Mouse (Mus musculus) G1E (cell line): ENCODE results near the gene Rps5.
"Not testable (repeated sequence)": the region's sequence is repeated elsewhere in the genome, so short reads cannot be mapped to it uniquely, and the experiment has no call there.

ENCODE experiments used
- CTCF ChIP-seq: IDR thresholded peaks from 2 replicates; pipeline ENCODE4 v1.5.1; 2012; ENCODE audit warnings: low read depth, low read length, inconsistent platforms, mixed read lengths
- POLR2AphosphoS5 ChIP-seq: IDR thresholded peaks from 2 replicates; pipeline ENCODE4 v1.6.1; 2012; ENCODE audit warnings: low read depth, low read length, inconsistent platforms; ENCODE audit not compliant: insufficient replicate concordance
- TAL1 ChIP-seq: conservative IDR thresholded peaks from 2 replicates; pipeline ENCODE4 v1.6.1; 2012; ENCODE audit warnings: low read depth, low read length, inconsistent platforms, mixed read lengths

DNA sequence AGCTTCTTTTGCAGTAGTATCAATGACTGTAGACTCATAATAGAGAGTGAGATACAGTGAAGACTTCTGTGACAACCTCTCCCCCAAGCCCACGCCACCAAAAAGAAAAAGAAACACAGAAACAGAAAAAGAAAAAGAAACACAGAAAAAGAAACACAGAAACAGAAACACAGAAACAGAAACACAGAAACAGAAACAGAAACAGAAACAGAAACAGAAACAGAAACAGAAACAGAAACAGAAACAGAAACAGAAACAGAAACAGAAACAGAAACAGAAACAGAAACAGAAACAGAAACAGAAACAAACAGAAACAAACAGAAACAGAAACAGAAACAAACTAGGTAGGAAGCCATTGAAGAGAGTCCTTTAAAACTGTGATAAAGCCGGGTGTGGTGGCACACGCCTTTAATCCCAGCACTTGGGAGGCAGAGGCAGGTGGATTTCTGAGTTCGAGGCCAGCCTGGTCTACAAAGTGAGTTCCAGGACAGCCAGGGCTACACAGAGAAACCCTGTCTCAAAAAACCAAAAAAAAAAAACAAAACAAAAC, 15.2 kb downstream of the Rps5 start:
- not testable (repeated sequence) for TF ChIP-seq CTCF, TAL1, POLR2AphosphoS5
